Mouse (Mus musculus): ENCODE data around the gene Mdh1b. TPM values are rescaled to one million over a fixed set of nuclear protein-coding genes. Genes with fewer than 3 reads are reported as not detected.

Gene Mdh1b
- polyA plus RNA-seq, 1 experiment from 2014 or later, result 0.42 TPM

DNA sequence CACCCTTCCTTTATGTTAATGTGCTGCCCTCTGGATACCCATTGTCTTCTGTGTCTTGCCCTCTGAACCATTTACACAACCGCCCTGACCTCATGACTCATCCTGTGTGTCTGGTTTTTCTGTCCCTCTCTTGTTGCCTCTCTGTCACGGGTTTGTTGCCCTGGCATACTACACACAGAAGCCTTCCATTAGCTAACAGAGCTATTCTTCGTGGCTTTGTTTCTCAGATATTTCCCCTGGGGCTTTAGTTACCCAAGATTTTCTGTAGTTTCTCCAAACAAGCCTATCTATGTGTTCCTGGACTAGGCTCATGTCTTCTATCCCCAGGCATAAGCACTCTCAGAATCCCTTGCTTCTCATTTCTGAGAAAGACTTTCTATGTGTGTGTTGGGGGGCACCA lies 21.2 kb downstream of the Mdh1b start:
- Histone ChIP-seq H3K9ac (replicated peaks) (no peak overlapping the region), H3K4me1 (no peaks in the 10 kb centered on the region), H3K27ac (replicated peaks) (no peak overlapping the region), H3K36me3 (no peaks in the 10 kb centered on the region), H3K9me3 (replicated peaks) (no peaks in the 10 kb centered on the region), H3K4me3 (replicated peaks) (no peak overlapping the region), H3K4me2 (no peak overlapping the region), H3K27me3 (replicated peaks) (no peaks in the 10 kb centered on the region)
- 62% methylated on average over 3 of the region's 3 CpGs for WGBS
- no peak for ATAC-seq (ENCODE audit: low FRiP score)

DNA sequence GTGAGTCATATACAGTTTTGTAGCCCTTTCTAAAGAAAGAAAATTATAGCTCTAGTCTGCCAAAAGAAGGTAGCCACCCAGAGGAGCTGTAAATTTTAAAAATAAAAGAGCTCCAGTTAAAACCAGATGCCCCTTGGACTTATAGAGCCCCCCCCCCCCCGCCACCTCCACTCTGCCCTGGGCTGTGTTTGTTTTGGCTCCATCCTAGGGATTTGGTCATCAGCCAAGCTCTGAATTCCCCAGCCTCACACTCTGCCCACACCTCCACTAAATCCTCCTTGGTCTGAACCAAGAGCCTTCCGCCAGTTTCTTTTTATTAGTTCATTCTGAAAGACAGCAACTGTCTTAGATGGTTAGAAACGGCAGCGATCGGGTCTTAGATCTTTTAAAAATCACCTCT lies 24.4 kb downstream of the Mdh1b start:
- 0 out of 2 replicates have a peak, but pooled peaks have one; percentile 66 for ATAC-seq (ENCODE audit: low FRiP score)
- H3K4me2 ChIP-seq, result no peak overlapping the region
- WGBS, result 52% methylated on average over 5 of the region's 5 CpGs

DNA sequence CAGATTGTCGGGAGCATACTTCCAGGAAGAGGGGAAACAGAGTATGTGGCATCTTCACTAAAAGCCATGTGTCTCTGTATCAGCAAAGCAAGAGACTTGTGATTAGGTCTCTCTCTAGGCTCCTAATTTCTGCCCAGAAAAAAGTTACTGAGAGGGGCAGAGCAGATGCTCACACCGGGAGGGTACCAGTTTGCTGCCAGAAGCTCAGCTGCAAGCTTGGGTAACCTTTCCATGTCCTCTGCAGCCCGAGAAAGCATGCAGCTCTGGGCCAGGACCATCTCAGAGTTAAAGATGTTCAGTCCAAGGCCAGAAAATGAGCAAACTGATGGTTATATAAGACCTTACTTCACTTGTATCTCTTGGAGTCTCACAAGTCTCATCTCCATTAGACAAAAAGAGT lies 33.3 kb downstream of the Mdh1b start:
- WGBS, result 79% methylated on average over 3 of the region's 3 CpGs
- Histone ChIP-seq H3K27ac (replicated peaks) (no peak overlapping the region), H3K4me1 (no peaks in the 10 kb centered on the region), H3K9me3 (replicated peaks) (no peaks in the 10 kb centered on the region), H3K36me3 (no peaks in the 10 kb centered on the region), H3K9ac (replicated peaks) (no peak overlapping the region), H3K4me3 (replicated peaks) (no peak overlapping the region), H3K27me3 (replicated peaks) (0 out of 2 replicates have a peak, but pooled peaks cover 3% of the 10 kb centered on the region), H3K4me2 (no peak overlapping the region)
- no peak for ATAC-seq (ENCODE audit: low FRiP score)

More for the DNA sequence above, 24.4 kb downstream of the Mdh1b start:
- no peaks in the 10 kb centered on the region for H3K27me3 ChIP-seq (replicated peaks)
- no peaks in the 10 kb centered on the region for H3K4me1 ChIP-seq
- H3K9me3 ChIP-seq (replicated peaks), result no peaks in the 10 kb centered on the region
- no peak overlapping the region for H3K9ac ChIP-seq (replicated peaks)
- no peak overlapping the region for H3K4me3 ChIP-seq (replicated peaks)
- H3K36me3 ChIP-seq, result no peaks in the 10 kb centered on the region
- no peak overlapping the region for H3K27ac ChIP-seq (replicated peaks)

DNA sequence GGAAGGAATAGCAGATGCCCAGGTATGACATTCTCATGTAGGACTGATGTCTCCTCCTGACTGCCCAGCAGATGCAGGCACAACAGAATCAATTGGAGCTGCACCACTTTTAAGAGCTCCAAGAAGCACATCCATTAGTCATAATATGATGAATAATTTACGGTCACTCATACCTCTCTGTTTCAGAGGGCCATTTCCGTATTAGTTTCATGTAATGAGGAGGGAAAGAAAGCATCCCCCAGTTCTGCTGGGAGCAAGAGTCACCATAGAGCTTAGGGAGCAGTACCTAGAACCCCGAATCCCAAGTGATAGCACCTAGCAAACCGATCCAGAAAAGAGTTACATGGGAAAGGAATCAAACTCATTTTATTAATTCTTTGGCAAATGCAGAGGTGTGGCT lies 43.3 kb downstream of the Mdh1b start, which contains the start of gene Dytn:
Dytn (minus strand) TSS at position 101 of the 400 bp plus-strand sequence.
- Histone ChIP-seq H3K4me1 (no peaks in the 10 kb centered on the region), H3K4me3 (replicated peaks) (no peak within 1 kb of the TSS), H3K27me3 (replicated peaks) (no peaks in the 10 kb centered on the region), H3K4me2 (no peak within 1 kb of the TSS), H3K27ac (replicated peaks) (no peak within 1 kb of the TSS), H3K9me3 (replicated peaks) (no peaks in the 10 kb centered on the region), H3K36me3 (no peaks in the 10 kb centered on the region), H3K9ac (replicated peaks) (no peak within 1 kb of the TSS)
- ATAC-seq (ENCODE audit: low FRiP score), result no peak
- 89% methylated on average over 4 of the region's 4 CpGs for WGBS

DNA sequence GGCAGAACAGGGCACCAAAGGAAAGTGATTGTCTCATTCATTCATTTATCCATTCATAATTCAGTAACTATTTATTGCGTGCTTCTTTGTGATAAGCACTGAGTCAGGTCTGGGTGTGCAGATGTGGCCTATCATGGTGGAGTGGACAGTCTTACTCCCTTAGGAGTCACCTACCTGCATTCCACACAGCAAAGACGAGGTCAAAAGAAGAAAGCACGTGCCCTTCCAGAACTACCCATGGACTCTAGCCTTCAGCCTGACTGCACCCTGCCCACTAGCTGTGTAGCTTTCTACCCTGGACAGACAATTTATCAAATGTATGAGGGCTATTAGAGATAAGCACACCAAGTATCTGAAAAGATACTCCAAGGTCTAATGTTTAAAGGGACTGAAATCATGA lies 54.1 kb downstream of the Mdh1b start:
- H3K4me3 ChIP-seq (replicated peaks), result no peak overlapping the region
- 91% methylated on average over 3 of the region's 3 CpGs for WGBS

DNA sequence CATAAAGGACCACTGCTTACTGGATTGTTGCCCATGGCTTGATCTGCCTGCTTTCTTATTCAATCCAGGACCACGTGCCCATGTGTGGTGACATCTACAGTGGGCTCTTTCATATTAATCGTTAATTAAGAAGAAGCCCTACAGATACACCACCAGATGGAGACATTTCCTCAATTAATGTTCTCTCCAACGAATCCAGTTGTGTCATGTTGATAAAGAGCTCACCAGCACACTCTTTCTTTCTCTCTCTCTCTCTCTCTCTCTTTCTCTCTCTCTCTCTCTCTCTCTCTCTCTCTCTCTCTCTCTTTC lies 61.3 kb downstream of the Mdh1b start:
- ATAC-seq (ENCODE audit: low FRiP score), result peak; percentile 82
- Histone ChIP-seq H3K36me3 (no peaks in the 10 kb centered on the region), H3K4me1 (peaks cover 19% of the 10 kb centered on the region), H3K9ac (replicated peaks) (peak overlapping the region; percentile 34; the same call in 1 of the 2 replicates), H3K9me3 (replicated peaks) (no peaks in the 10 kb centered on the region), H3K27ac (replicated peaks) (0 out of 2 replicates have a peak overlapping the region, but pooled peaks have one; percentile 41), H3K4me2 (peak overlapping the region; percentile 51), H3K27me3 (replicated peaks) (0 out of 2 replicates have a peak, but pooled peaks cover 5% of the 10 kb centered on the region), H3K4me3 (replicated peaks) (peak overlapping the region; percentile 14)
- WGBS, result 0% methylated on average over 3 of the region's 3 CpGs

More for the DNA sequence above, 54.1 kb downstream of the Mdh1b start:
- ATAC-seq (ENCODE audit: low FRiP score), result no peak
- no peak overlapping the region for H3K27ac ChIP-seq (replicated peaks)
- H3K9me3 ChIP-seq (replicated peaks), result no peaks in the 10 kb centered on the region
- no peaks in the 10 kb centered on the region for H3K36me3 ChIP-seq
- H3K4me2 ChIP-seq, result no peak overlapping the region
- H3K27me3 ChIP-seq (replicated peaks), result no peaks in the 10 kb centered on the region
- H3K4me1 ChIP-seq, result no peaks in the 10 kb centered on the region
- H3K9ac ChIP-seq (replicated peaks), result no peak overlapping the region

DNA sequence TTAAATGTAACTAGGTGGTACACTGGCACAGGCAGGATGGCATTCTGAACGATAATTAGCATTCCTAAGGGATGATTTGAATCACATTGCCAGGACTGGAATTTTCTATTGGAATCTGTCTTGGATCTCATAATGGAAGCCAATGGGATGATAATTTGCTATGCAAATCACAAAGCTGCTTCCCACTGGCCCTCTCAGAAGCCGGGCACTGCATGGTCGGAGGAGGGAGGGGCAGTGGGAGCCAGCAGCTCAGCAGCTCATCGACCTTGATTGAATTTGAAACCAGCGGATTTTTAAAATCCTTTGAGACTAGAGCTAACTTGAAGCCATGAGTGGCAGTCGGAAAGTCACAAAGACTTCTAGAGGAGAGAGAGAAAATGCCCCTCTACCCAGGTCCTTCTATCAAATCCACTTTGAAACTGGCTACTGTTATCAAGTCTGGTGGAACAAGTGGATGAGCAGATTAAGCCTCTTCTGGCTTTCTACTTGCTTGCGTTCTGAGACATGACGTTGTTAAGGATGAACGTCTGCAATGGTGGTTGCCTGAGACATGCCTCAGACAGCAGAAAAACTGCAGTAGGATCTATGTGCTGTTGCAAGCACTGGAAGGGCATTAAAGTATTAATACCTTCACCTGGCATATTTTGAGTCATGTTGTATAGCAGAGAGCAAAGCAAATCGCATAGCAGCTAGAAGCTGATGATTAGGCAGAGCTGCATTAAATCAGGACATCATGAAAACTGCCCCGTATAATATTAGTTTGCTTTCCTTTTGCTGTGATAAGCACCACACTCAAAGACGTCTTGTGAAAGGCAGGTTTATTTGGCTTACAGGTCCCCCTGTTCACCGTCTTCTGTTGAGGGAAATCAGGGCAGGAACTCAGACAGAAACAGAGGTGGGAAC lies 61.9 kb downstream of the Mdh1b start:
- peaks cover 19% of the 10 kb centered on the region for H3K4me1 ChIP-seq
- ATAC-seq (ENCODE audit: low FRiP score), result peak; percentile 64
- 13% methylated on average over 13 of the region's 13 CpGs for WGBS
- H3K9ac ChIP-seq (replicated peaks), result peak overlapping the region; percentile 34
- H3K36me3 ChIP-seq, result no peaks in the 10 kb centered on the region
- peak overlapping the region; percentile 51 for H3K4me2 ChIP-seq
- H3K27ac ChIP-seq (replicated peaks), result peak overlapping the region; percentile 41
- 0 out of 2 replicates have a peak, but pooled peaks cover 5% of the 10 kb centered on the region for H3K27me3 ChIP-seq (replicated peaks)
- H3K4me3 ChIP-seq (replicated peaks), result peak overlapping the region; percentile 17
- no peaks in the 10 kb centered on the region for H3K9me3 ChIP-seq (replicated peaks)

DNA sequence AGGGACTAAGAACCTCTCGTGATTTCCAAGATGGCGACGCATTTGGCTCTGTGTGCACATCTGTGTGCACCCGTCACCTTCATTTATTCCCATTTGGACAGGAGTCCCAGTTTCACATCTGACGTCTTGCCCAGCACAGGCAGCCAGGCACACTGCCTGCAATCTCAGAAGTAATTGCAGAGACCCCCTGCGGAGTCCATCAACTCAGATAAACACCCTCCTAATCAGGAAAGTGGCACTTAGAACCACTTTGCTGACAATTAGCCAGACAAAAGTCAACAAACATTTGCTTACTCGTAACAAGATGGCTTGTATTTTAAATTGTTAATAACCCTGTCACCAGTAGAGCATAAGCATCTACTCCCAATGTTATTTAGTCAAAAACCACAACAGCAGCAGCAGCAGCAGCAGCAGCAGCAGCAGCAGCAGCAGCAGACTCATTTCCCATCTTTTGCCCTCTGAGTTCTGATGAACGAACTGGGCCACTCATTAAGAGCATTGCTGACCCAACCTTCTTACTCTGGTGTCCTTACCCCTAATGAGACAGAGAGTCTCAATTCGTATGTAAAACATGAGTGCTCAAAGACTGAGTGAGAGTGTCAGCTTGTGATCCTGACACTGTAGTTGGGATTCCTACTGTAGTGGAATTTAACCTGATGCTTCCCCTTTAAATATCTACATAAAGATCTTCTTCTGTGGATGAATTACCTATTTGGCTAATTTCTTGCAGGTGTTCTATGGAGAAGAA lies 62.7 kb downstream of the Mdh1b start:
- ATAC-seq (ENCODE audit: low FRiP score), result peak; percentile 48
- no peak overlapping the region for H3K4me3 ChIP-seq (replicated peaks)
- no peak overlapping the region for H3K9ac ChIP-seq (replicated peaks)
- 0 out of 2 replicates have a peak, but pooled peaks cover 5% of the 10 kb centered on the region for H3K27me3 ChIP-seq (replicated peaks)
- H3K4me1 ChIP-seq, result peaks cover 19% of the 10 kb centered on the region
- H3K27ac ChIP-seq (replicated peaks), result no peak overlapping the region; the same call in 1 of the 2 replicates
- peak overlapping the region; percentile 51 for H3K4me2 ChIP-seq
- H3K9me3 ChIP-seq (replicated peaks), result no peaks in the 10 kb centered on the region
- H3K36me3 ChIP-seq, result no peaks in the 10 kb centered on the region
- 36% methylated on average over 9 of the region's 9 CpGs for WGBS

DNA sequence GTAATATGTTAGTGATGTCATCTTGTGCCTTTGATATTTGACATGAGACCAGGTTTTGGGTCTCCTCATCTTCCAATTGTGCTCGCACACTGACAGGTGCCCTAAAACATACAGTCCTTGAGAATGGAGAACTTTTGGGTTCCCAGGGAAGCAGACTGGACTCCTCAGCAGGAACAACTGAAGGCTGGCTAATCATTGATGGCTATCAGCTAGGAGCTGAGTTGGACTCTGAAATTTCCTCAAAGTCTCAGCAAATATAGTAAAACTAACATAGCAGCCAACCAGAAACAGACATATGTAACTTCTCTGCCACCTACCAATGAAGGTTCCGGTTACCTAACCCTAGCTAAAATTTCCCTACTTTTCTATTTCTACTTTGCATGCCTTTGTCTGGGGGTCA lies 64.0 kb downstream of the Mdh1b start:
- Histone ChIP-seq H3K27me3 (replicated peaks) (peaks cover 8% of the 10 kb centered on the region; the same call in 1 of the 2 replicates), H3K27ac (replicated peaks) (no peak overlapping the region), H3K9me3 (replicated peaks) (no peaks in the 10 kb centered on the region), H3K4me2 (no peak overlapping the region), H3K9ac (replicated peaks) (no peak overlapping the region), H3K4me3 (replicated peaks) (no peak overlapping the region), H3K4me1 (peaks cover 19% of the 10 kb centered on the region), H3K36me3 (no peaks in the 10 kb centered on the region)
- ATAC-seq (ENCODE audit: low FRiP score), result no peak
- 99% methylated on average over 2 of the region's 2 CpGs for WGBS

DNA sequence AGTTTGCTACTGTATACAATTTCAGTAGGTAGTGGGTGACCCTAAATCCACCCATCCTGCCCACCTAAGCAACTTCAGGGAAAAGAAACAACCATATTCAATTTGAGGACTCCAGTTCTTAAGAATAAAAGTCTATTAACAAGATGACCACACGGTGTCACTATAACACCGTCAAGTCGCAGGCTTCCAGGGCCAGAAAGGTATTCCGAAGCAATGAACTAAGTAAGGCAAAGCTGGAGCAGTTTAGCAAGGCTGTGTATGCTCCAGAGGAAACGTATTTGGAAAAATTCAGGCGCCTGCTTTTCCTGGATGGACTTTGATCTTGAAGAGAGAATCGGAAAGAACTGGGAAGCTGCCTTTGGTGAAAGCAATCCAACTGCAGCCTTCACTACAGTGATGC lies 70.5 kb downstream of the Mdh1b start:
- H3K4me3 ChIP-seq (replicated peaks), result no peak overlapping the region
- H3K4me2 ChIP-seq, result no peak overlapping the region
- no peak overlapping the region for H3K9ac ChIP-seq (replicated peaks)
- no peak overlapping the region for H3K27ac ChIP-seq (replicated peaks)
- 3% methylated on average over 7 of the region's 7 CpGs for WGBS
- H3K9me3 ChIP-seq (replicated peaks), result no peaks in the 10 kb centered on the region
- no peaks in the 10 kb centered on the region for H3K4me1 ChIP-seq
- no peaks in the 10 kb centered on the region for H3K36me3 ChIP-seq
- peaks cover 6% of the 10 kb centered on the region; the same call in 1 of the 2 replicates for H3K27me3 ChIP-seq (replicated peaks)
- ATAC-seq (ENCODE audit: low FRiP score), result no peak

DNA sequence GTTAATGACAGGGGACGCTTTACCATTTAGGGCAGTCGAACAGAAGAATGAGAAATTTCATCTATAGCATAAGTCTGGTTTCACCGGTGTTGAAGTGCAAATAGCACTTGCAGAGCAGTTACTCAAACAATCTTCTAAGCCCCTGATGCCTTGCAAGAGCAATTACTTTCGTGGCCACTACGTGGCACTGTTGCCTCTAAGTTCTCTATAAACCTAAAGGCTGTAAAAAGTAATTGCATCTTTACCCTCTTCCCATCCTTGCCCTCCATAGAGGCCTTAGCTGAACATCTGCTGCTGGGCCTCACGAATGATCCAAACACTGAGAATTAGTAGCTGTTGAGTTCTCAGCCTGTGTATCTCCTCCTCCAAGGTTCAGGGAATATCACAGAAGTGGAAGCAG lies 72.1 kb downstream of the Mdh1b start:
- H3K27ac ChIP-seq (replicated peaks), result no peak overlapping the region
- no peaks in the 10 kb centered on the region for H3K36me3 ChIP-seq
- no peaks in the 10 kb centered on the region for H3K9me3 ChIP-seq (replicated peaks)
- H3K4me1 ChIP-seq, result no peaks in the 10 kb centered on the region
- 16% methylated on average over 6 of the region's 6 CpGs for WGBS
- peaks cover 4% of the 10 kb centered on the region; the same call in 1 of the 2 replicates for H3K27me3 ChIP-seq (replicated peaks)
- H3K4me3 ChIP-seq (replicated peaks), result no peak overlapping the region
- ATAC-seq (ENCODE audit: low FRiP score), result peak; percentile 63
- H3K4me2 ChIP-seq, result no peak overlapping the region
- H3K9ac ChIP-seq (replicated peaks), result no peak overlapping the region
